Mouse (Mus musculus) limb, embryonic 14.5 days (tissue): ENCODE data around the gene Rtkn2. TPM values are rescaled to one million over a fixed set of nuclear protein-coding genes. Genes with fewer than 3 reads are reported as not detected.
A peak's percentile ranks its signal among the peaks of the same experiment; 100 is the strongest.

Source experiments
- ATAC-seq: fragments of 200-750 bp; cut with Nextera tagmentation; 2 replicates; pipeline ENCODE4 v1.8.0; 2017; ENCODE audit warnings: low read depth, moderate number of reproducible peaks, moderate TSS enrichment; ENCODE audit not compliant: low FRiP score
- DNase-seq: peaks from one replicate; pipeline ENCODE4 v3.0.0-alpha.2; 2015; ENCODE audit warnings: low spot score
- H3K27ac ChIP-seq: fragments of 300-500 bp; sonication (generic); replicated peaks from 2 replicates; pipeline ENCODE4 v1.5.1; 2014; ENCODE audit warnings: low read depth, mild to moderate bottlenecking, low read length, moderate library complexity, mixed read lengths
- H3K27me3 ChIP-seq: fragments of 300-500 bp; sonication (generic); 2 replicates; pipeline ENCODE4 v1.6.1; 2014; ENCODE audit warnings: low read length, mixed read lengths; ENCODE audit not compliant: control insufficient read depth, insufficient read depth
- H3K36me3 ChIP-seq: fragments of 300-500 bp; sonication (generic); 2 replicates; pipeline ENCODE4 v1.6.1; 2014; ENCODE audit warnings: mild to moderate bottlenecking, low read length, moderate library complexity, mixed read lengths; ENCODE audit not compliant: control insufficient read depth, insufficient read depth
- H3K4me1 ChIP-seq: fragments of 300-500 bp; sonication (generic); 2 replicates; pipeline ENCODE4 v1.6.1; 2014; ENCODE audit warnings: antibody characterized with exemption, low read length, mixed read lengths; ENCODE audit not compliant: control insufficient read depth, insufficient read depth
- H3K4me2 ChIP-seq: fragments of 300-500 bp; sonication (generic); replicated peaks from 2 replicates; pipeline ENCODE4 v1.6.1; 2014; ENCODE audit warnings: low read depth, mild to moderate bottlenecking, low read length, moderate library complexity; ENCODE audit not compliant: severe bottlenecking
- H3K4me3 ChIP-seq: fragments of 300-500 bp; sonication (generic); replicated peaks from 2 replicates; pipeline ENCODE4 v1.5.1; 2014; ENCODE audit warnings: low read length
- H3K9ac ChIP-seq: fragments of 300-500 bp; sonication (generic); 2 replicates; pipeline ENCODE4 v1.6.1; 2014; ENCODE audit warnings: mild to moderate bottlenecking, low read depth, low read length, moderate library complexity; ENCODE audit not compliant: severe bottlenecking
- H3K9me3 ChIP-seq: fragments of 300-500 bp; sonication (generic); 2 replicates; pipeline ENCODE4 v1.6.1; 2016; ENCODE audit warnings: low read length; ENCODE audit not compliant: control insufficient read depth
- POLR2A ChIP-seq: fragments of 200-500 bp; IDR thresholded peaks from 2 replicates; pipeline ENCODE4 v1.8.0; 2012; ENCODE audit warnings: inconsistent platforms, mild to moderate bottlenecking, moderate library complexity, borderline replicate concordance; ENCODE audit not compliant: insufficient read depth, insufficient read length; ENCODE audit errors: extremely low read depth
- WGBS: fragments of 180-500 bp; shearing (Covaris S2); extraction: QIAGEN DNeasy Blood & Tissue Kit; methylation state at CpG from one replicate; pipeline ENCODE4 v1.1.7; 2014; 5-methylcytosine and 5-hydroxymethylcytosine counted together
- polyA plus RNA-seq, 2 experiments: library from polyadenylated mRNA; depleted of rRNA in 1 of 2; stranded (reverse) in 1 of 2; unstranded in 1 of 2; fragments of >200 nt; fragmentation: Nextera tagmentation in 1 of 2; extraction: Ambion mirVana in 1 of 2; gene quantifications; 2 replicates each; pipeline versions ENCODE4 v1.2.1 to v1.2.3; 2012 to 2014

Gene Rtkn2
- polyA plus RNA-seq, 2 experiments: 2.9 to 5.7 TPM

GRCm38 (mm10) chr10:67995356-67995755 is 16.0 kb downstream of the Rtkn2 start:
- H3K27me3 ChIP-seq: no peaks in the 10 kb centered on the region
- H3K4me2 ChIP-seq: no peak overlapping the region
- H3K9me3 ChIP-seq: no peaks in the 10 kb centered on the region
- WGBS: 73% methylated on average over 12 of the region's 12 CpGs
- H3K4me1 ChIP-seq: no peaks in the 10 kb centered on the region
- no peak overlapping the region for H3K9ac ChIP-seq
- TF ChIP-seq POLR2A: no peak
- ATAC-seq (no peak), DNase-seq (no peak)
- H3K4me3 ChIP-seq: no peak overlapping the region
- no peak overlapping the region for H3K27ac ChIP-seq
- no peaks in the 10 kb centered on the region for H3K36me3 ChIP-seq

DNA sequence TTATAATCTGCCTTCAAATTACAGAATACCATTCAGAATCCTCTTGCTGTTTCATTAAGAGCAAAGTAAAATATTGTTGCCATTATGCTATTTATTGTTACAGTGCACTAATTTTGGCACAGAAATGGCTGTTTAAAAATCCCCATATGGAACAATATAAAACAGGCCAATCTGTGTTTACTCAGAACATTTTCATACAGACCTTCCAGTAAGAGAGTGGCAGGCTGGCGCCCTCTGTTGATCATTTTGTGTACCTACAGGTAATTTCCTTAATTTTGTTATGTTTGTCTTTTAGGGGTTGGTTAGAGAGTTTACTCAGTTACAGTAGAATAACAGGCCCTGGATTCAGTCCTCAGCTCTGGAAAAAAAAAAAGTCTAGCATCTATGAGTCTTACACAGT is 16.8 kb downstream of the Rtkn2 start:
- H3K4me1 ChIP-seq: no peaks in the 10 kb centered on the region
- H3K9me3 ChIP-seq: no peaks in the 10 kb centered on the region
- H3K36me3 ChIP-seq: no peaks in the 10 kb centered on the region
- no peak overlapping the region for H3K27ac ChIP-seq
- no peak overlapping the region for H3K4me2 ChIP-seq
- no peaks in the 10 kb centered on the region for H3K27me3 ChIP-seq
- H3K4me3 ChIP-seq: no peak overlapping the region
- H3K9ac ChIP-seq: no peak overlapping the region
- ATAC-seq (no peak), DNase-seq (peak; percentile 83)
- WGBS: 3% methylated on average over 1 of the region's 1 CpGs
- no peak for TF ChIP-seq POLR2A

DNA sequence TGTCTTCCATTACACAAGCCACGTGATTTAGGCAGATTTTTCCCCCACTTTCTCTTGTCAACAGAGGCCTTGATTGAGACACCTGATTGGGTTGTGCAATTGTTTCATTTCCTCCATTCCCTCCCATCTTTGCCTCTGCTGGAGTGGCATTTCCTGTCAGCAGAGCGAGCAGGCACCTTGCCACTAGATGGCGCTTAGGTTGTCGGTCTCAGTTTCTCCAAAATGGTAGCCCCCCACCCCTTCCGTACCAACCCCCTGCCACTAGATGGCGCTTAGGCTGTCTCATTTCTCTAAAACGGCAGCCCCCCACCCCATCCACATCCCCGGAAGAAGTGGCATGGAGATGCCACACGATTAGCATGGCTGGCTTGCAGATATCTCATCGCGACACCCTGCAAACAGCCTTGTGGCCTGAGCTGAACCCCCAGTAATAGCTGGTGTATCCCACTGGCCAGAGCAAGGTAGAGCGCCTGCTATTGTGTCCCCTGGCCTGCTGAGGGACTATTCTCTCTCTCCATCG is 18.8 kb downstream of the Rtkn2 start:
- TF ChIP-seq POLR2A: no peak
- H3K36me3 ChIP-seq: no peaks in the 10 kb centered on the region
- H3K4me2 ChIP-seq: no peak overlapping the region
- no peak overlapping the region for H3K4me3 ChIP-seq
- no peak overlapping the region for H3K27ac ChIP-seq
- 0 out of 2 replicates have a peak, but pooled peaks have one; percentile 23 for ATAC-seq
- H3K9me3 ChIP-seq: no peaks in the 10 kb centered on the region
- no peak overlapping the region for H3K9ac ChIP-seq
- H3K27me3 ChIP-seq: no peaks in the 10 kb centered on the region
- WGBS: 34% methylated on average over 13 of the region's 13 CpGs
- H3K4me1 ChIP-seq: no peaks in the 10 kb centered on the region
- DNase-seq: peak; percentile 78

DNA sequence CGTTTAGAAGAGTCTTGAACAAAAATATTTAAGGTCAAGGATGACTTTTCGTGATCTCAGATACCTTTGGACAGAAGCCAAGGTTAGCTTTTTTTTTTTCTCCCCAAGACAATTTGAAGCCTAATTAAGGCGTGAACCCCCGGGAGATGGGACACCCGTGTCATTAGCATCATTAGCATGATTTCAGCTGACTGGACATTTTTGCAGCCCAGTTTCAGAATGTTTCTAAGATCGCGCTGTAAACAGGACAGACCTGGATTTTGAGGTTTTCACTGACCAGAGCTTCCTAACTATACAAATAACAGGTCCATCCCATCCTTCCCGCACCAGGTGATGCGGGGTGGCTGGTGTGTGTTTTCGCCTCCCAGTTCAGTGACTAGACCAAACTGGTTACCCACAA is 19.8 kb downstream of the Rtkn2 start:
- no peaks in the 10 kb centered on the region for H3K9me3 ChIP-seq
- no peak for DNase-seq
- 84% methylated on average over 10 of the region's 10 CpGs for WGBS

GRCm38 (mm10) chr10:68001456-68001855 is 22.1 kb downstream of the Rtkn2 start:
- WGBS: 93% methylated on average over 6 of the region's 6 CpGs
- no peak for TF ChIP-seq POLR2A
- Histone ChIP-seq H3K4me2 (no peak overlapping the region), H3K4me1 (peaks cover 8% of the 10 kb centered on the region), H3K9ac (no peak overlapping the region), H3K27ac (no peak overlapping the region), H3K36me3 (no peaks in the 10 kb centered on the region), H3K4me3 (no peak overlapping the region), H3K9me3 (no peaks in the 10 kb centered on the region), H3K27me3 (no peaks in the 10 kb centered on the region)
- DNase-seq: no peak
- no peak for ATAC-seq

More for the DNA sequence above, 19.8 kb downstream of the Rtkn2 start:
- Histone ChIP-seq H3K36me3 (no peaks in the 10 kb centered on the region), H3K9ac (no peak overlapping the region), H3K4me3 (no peak overlapping the region), H3K4me2 (no peak overlapping the region), H3K4me1 (peaks cover 5% of the 10 kb centered on the region), H3K27me3 (no peaks in the 10 kb centered on the region), H3K27ac (no peak overlapping the region)
- no peak for TF ChIP-seq POLR2A
- ATAC-seq: no peak
